Mouse (Mus musculus) midbrain, embryonic 14.5 days (tissue): ENCODE measurements around the gene Arsg. TPM values are rescaled to one million over a fixed set of nuclear protein-coding genes. Genes with fewer than 3 reads are reported as not detected.
A peak's percentile ranks its signal among the peaks of the same experiment; 100 is the strongest.

ENCODE experiments used
- ATAC-seq: fragments of 200-750 bp; cut with Nextera tagmentation; 2 replicates; pipeline ENCODE4 v1.8.0; 2017; ENCODE audit warnings: moderate number of reproducible peaks, moderate library complexity; ENCODE audit not compliant: low FRiP score, low TSS enrichment
- DNase-seq: peaks from one replicate; pipeline ENCODE4 v3.0.0-alpha.2; 2015
- H3K27ac ChIP-seq: fragments of 300-500 bp; sonication (generic); replicated peaks from 2 replicates; pipeline ENCODE4 v1.5.1; 2014; ENCODE audit warnings: mild to moderate bottlenecking, low read depth, low read length, moderate library complexity
- H3K27me3 ChIP-seq: fragments of 300-500 bp; sonication (generic); 2 replicates; pipeline ENCODE4 v1.6.1; 2014; ENCODE audit warnings: low read length, control low read depth, mixed read lengths; ENCODE audit not compliant: control insufficient read depth, insufficient read depth
- H3K36me3 ChIP-seq: fragments of 300-500 bp; sonication (generic); 2 replicates; pipeline ENCODE4 v1.6.1; 2014; ENCODE audit warnings: low read length, control low read depth; ENCODE audit not compliant: control insufficient read depth, insufficient read depth
- H3K4me1 ChIP-seq: fragments of 300-500 bp; sonication (generic); 2 replicates; pipeline ENCODE4 v1.6.1; 2014; ENCODE audit warnings: mild to moderate bottlenecking, antibody characterized with exemption, low read length, control low read depth; ENCODE audit not compliant: control insufficient read depth, insufficient read depth
- H3K4me2 ChIP-seq: fragments of 300-500 bp; sonication (generic); 2 replicates; pipeline ENCODE4 v1.6.1; 2014; ENCODE audit warnings: mild to moderate bottlenecking, low read length, moderate library complexity
- H3K4me3 ChIP-seq: fragments of 300-500 bp; sonication (generic); replicated peaks from 2 replicates; pipeline ENCODE4 v1.5.1; 2014; ENCODE audit warnings: low read depth, low read length
- H3K9ac ChIP-seq: fragments of 300-500 bp; sonication (generic); replicated peaks from 2 replicates; pipeline ENCODE4 v1.6.1; 2014; ENCODE audit warnings: mild to moderate bottlenecking, low read length, moderate library complexity
- H3K9me3 ChIP-seq: fragments of 300-500 bp; sonication (generic); 2 replicates; pipeline ENCODE4 v1.6.1; 2016; ENCODE audit warnings: low read length, control low read depth, mixed read lengths; ENCODE audit not compliant: control insufficient read depth
- WGBS: fragments of 180-500 bp; shearing (Covaris S2); extraction: QIAGEN DNeasy Blood & Tissue Kit; methylation state at CpG from one replicate; pipeline ENCODE4 v1.1.7; 2014; 5-methylcytosine and 5-hydroxymethylcytosine counted together
- polyA plus RNA-seq: library from polyadenylated mRNA; unstranded; fragments of >200 nt; fragmentation: Nextera tagmentation; extraction: Ambion mirVana; gene quantifications from 2 replicates; pipeline ENCODE4 v1.2.1, GENCODE M21; 2014

Arsg gene
- polyA plus RNA-seq, 1 experiment from 2014 or later, result 2.7 TPM

- DNase-seq (no peak), ATAC-seq (no peak)
- H3K4me3 ChIP-seq, result no peak overlapping the region
- no peaks in the 10 kb centered on the region for H3K9me3 ChIP-seq
- H3K4me2 ChIP-seq, result no peak overlapping the region
- H3K27me3 ChIP-seq, result no peaks in the 10 kb centered on the region
- no peak overlapping the region for H3K9ac ChIP-seq
- H3K27ac ChIP-seq, result no peak overlapping the region
- WGBS, result 58% methylated on average over 12 of the region's 12 CpGs
- H3K36me3 ChIP-seq, result no peaks in the 10 kb centered on the region
- H3K4me1 ChIP-seq, result no peaks in the 10 kb centered on the region
These were observed 95.9 kb downstream of the Arsg start for GRCm38 (mm10) chr11:109569007-109569618.

- H3K4me2 ChIP-seq, result no peak overlapping the region
- ATAC-seq (no peak), DNase-seq (no peak)
- H3K9ac ChIP-seq, result no peak overlapping the region
- no peaks in the 10 kb centered on the region for H3K36me3 ChIP-seq
- H3K9me3 ChIP-seq, result no peaks in the 10 kb centered on the region
- no peak overlapping the region for H3K4me3 ChIP-seq
- WGBS, result 71% methylated on average over 7 of the region's 7 CpGs
- H3K4me1 ChIP-seq, result no peaks in the 10 kb centered on the region
- H3K27me3 ChIP-seq, result no peaks in the 10 kb centered on the region
- H3K27ac ChIP-seq, result no peak overlapping the region
These were observed 96.6 kb downstream of the Arsg start for GRCm38 (mm10) chr11:109569809-109570208.

- no peak overlapping the region for H3K4me2 ChIP-seq
- ATAC-seq, result no peak
- no peak overlapping the region for H3K27ac ChIP-seq
- H3K4me1 ChIP-seq, result no peaks in the 10 kb centered on the region
- no peaks in the 10 kb centered on the region for H3K27me3 ChIP-seq
- no peak overlapping the region for H3K9ac ChIP-seq
- H3K36me3 ChIP-seq, result no peaks in the 10 kb centered on the region
- H3K4me3 ChIP-seq, result no peak overlapping the region
- H3K9me3 ChIP-seq, result no peaks in the 10 kb centered on the region
- 86% methylated on average over 11 of the region's 11 CpGs for WGBS
- no peak for DNase-seq
These were observed 98.9 kb downstream of the Arsg start for GRCm38 (mm10) chr11:109572051-109572450.

GRCm38 (mm10) chr11:109574604-109575003 lies 101.4 kb downstream of the Arsg start:
- H3K4me2 ChIP-seq, result no peak overlapping the region
- ATAC-seq, result no peak
- WGBS, result 88% methylated on average over 2 of the region's 2 CpGs

GRCm38 (mm10) chr11:109575832-109576231 lies 102.7 kb downstream of the Arsg start:
- Histone ChIP-seq H3K9me3 (no peaks in the 10 kb centered on the region), H3K9ac (no peak overlapping the region), H3K27ac (no peak overlapping the region), H3K4me1 (no peaks in the 10 kb centered on the region), H3K4me3 (no peak overlapping the region), H3K36me3 (no peaks in the 10 kb centered on the region), H3K27me3 (no peaks in the 10 kb centered on the region), H3K4me2 (no peak overlapping the region)
- DNase-seq (no peak), ATAC-seq (no peak)
- WGBS, result 89% methylated on average over 6 of the region's 6 CpGs

More at GRCm38 (mm10) chr11:109574604-109575003, 101.4 kb downstream of the Arsg start:
- Histone ChIP-seq H3K27ac (no peak overlapping the region), H3K4me1 (no peaks in the 10 kb centered on the region), H3K9ac (no peak overlapping the region), H3K4me3 (no peak overlapping the region), H3K27me3 (no peaks in the 10 kb centered on the region), H3K9me3 (no peaks in the 10 kb centered on the region), H3K36me3 (no peaks in the 10 kb centered on the region)
- DNase-seq, result no peak

- Histone ChIP-seq H3K27me3 (no peaks in the 10 kb centered on the region), H3K9ac (no peak overlapping the region), H3K27ac (no peak overlapping the region), H3K9me3 (no peaks in the 10 kb centered on the region), H3K4me3 (no peak overlapping the region), H3K36me3 (no peaks in the 10 kb centered on the region), H3K4me1 (no peaks in the 10 kb centered on the region), H3K4me2 (no peak overlapping the region)
- 85% methylated on average over 3 of the region's 3 CpGs for WGBS
- no peak for DNase-seq
- no peak for ATAC-seq
These were observed 105.4 kb downstream of the Arsg start for GRCm38 (mm10) chr11:109578536-109578935.

GRCm38 (mm10) chr11:109579999-109580398 lies 106.8 kb downstream of the Arsg start:
- DNase-seq (no peak), ATAC-seq (no peak)
- H3K36me3 ChIP-seq, result no peaks in the 10 kb centered on the region
- no peaks in the 10 kb centered on the region for H3K9me3 ChIP-seq
- no peak overlapping the region for H3K27ac ChIP-seq
- WGBS, result 81% methylated on average over 9 of the region's 9 CpGs
- H3K4me3 ChIP-seq, result no peak overlapping the region
- no peak overlapping the region for H3K4me2 ChIP-seq
- no peak overlapping the region for H3K9ac ChIP-seq
- no peaks in the 10 kb centered on the region for H3K4me1 ChIP-seq
- H3K27me3 ChIP-seq, result no peaks in the 10 kb centered on the region

GRCm38 (mm10) chr11:109583986-109584385 lies 110.8 kb downstream of the Arsg start:
- Histone ChIP-seq H3K4me2 (no peak overlapping the region), H3K4me1 (no peaks in the 10 kb centered on the region), H3K4me3 (no peak overlapping the region), H3K27me3 (no peaks in the 10 kb centered on the region), H3K9me3 (no peaks in the 10 kb centered on the region), H3K27ac (no peak overlapping the region), H3K36me3 (no peaks in the 10 kb centered on the region), H3K9ac (no peak overlapping the region)
- no peak for ATAC-seq
- DNase-seq, result no peak
- 80% methylated on average over 14 of the region's 14 CpGs for WGBS

- Histone ChIP-seq H3K9ac (no peak overlapping the region), H3K27me3 (no peaks in the 10 kb centered on the region), H3K4me3 (no peak overlapping the region), H3K4me2 (no peak overlapping the region), H3K36me3 (no peaks in the 10 kb centered on the region), H3K27ac (no peak overlapping the region), H3K9me3 (no peaks in the 10 kb centered on the region), H3K4me1 (no peaks in the 10 kb centered on the region)
- DNase-seq (peak; percentile 90), ATAC-seq (0 out of 2 replicates have a peak, but pooled peaks have one; percentile 48)
- 45% methylated on average over 11 of the region's 11 CpGs for WGBS
These were observed 111.9 kb downstream of the Arsg start for GRCm38 (mm10) chr11:109584843-109585713.
